Mouse (Mus musculus) embryonic facial prominence, embryonic 11.5 days (tissue): ENCODE measurements around the gene Rhou. TPM values are rescaled to one million over a fixed set of nuclear protein-coding genes. Genes with fewer than 3 reads are reported as not detected.
A peak's percentile ranks its signal among the peaks of the same experiment; 100 is the strongest.

Experiments used
- ATAC-seq: fragments of 200-750 bp; cut with Nextera tagmentation; replicated peaks from 2 replicates; pipeline ENCODE4 v1.8.0; 2017; ENCODE audit warnings: low read depth; ENCODE audit not compliant: insufficient number of reproducible peaks, low FRiP score, low TSS enrichment
- DNase-seq: peaks from one replicate; pipeline ENCODE4 v3.0.0-alpha.2; 2015; ENCODE audit warnings: low spot score
- H3K27ac ChIP-seq: fragments of 300-500 bp; sonication (generic); replicated peaks from 2 replicates; pipeline ENCODE4 v1.5.1; 2014; ENCODE audit warnings: mild to moderate bottlenecking, low read depth, low read length, control low read depth
- H3K27me3 ChIP-seq: fragments of 300-500 bp; sonication (generic); 2 replicates; pipeline ENCODE4 v1.6.1; 2014; ENCODE audit warnings: mild to moderate bottlenecking, low read length, moderate library complexity, mixed read lengths; ENCODE audit not compliant: control insufficient read depth, insufficient read depth
- H3K36me3 ChIP-seq: fragments of 300-500 bp; sonication (generic); replicated peaks from 2 replicates; pipeline ENCODE4 v1.6.1; 2014; ENCODE audit warnings: low read depth, mild to moderate bottlenecking, low read length, moderate library complexity, mixed read lengths; ENCODE audit not compliant: control insufficient read depth, insufficient read depth
- H3K4me1 ChIP-seq: fragments of 300-500 bp; sonication (generic); 2 replicates; pipeline ENCODE4 v1.6.1; 2014; ENCODE audit warnings: low read length, mixed read lengths; ENCODE audit not compliant: control insufficient read depth, insufficient read depth
- H3K4me2 ChIP-seq: fragments of 300-500 bp; sonication (generic); 2 replicates; pipeline ENCODE4 v1.6.1; 2014; ENCODE audit warnings: low read depth, mild to moderate bottlenecking, control low read depth, low read length, moderate library complexity
- H3K4me3 ChIP-seq: fragments of 300-500 bp; sonication (generic); 2 replicates; pipeline ENCODE4 v1.5.1; 2014; ENCODE audit warnings: low read depth, low read length, control low read depth
- H3K9ac ChIP-seq: fragments of 300-500 bp; sonication (generic); replicated peaks from 2 replicates; pipeline ENCODE4 v1.6.1; 2014; ENCODE audit warnings: mild to moderate bottlenecking, control low read depth, low read length
- H3K9me3 ChIP-seq: fragments of 300-500 bp; sonication (generic); replicated peaks from 2 replicates; pipeline ENCODE4 v1.6.1; 2016; ENCODE audit warnings: mild to moderate bottlenecking, low read length, inconsistent platforms, mixed read lengths; ENCODE audit not compliant: control insufficient read depth
- WGBS: fragments of 180-500 bp; shearing (Covaris S2); extraction: QIAGEN DNeasy Blood & Tissue Kit; methylation state at CpG from one replicate; pipeline ENCODE4 v1.1.7; 2014; 5-methylcytosine and 5-hydroxymethylcytosine counted together
- polyA plus RNA-seq: library from polyadenylated mRNA; unstranded; fragments of >200 nt; fragmentation: Nextera tagmentation; extraction: Ambion mirVana; gene quantifications from 2 replicates; pipeline ENCODE4 v1.2.1, GENCODE M21; 2014

The Rhou gene
- polyA plus RNA-seq, 1 experiment from 2014 or later: 11.2 TPM

DNA sequence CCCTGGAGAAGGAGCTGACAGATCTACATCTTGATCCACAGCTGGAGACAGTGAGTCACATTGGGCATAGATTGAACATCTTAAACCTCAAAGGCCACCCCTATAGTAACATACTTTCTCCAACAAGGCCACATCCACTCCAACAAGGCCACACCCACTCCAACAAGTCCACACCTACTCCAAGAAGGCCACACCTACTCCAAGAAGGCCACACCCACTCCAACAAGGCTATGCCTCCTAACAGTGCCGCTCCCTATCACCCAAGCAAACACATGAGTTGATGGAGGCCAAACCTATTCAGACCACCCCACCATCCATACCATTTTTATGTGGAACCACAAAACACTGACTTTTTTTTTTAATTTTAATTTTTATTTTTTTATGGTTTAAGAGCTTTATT, 13.1 kb downstream of the Rhou start:
- no peaks in the 10 kb centered on the region; the same call in 1 of the 2 replicates for H3K4me1 ChIP-seq
- H3K27me3 ChIP-seq: no peaks in the 10 kb centered on the region
- ATAC-seq: no peak
- no peaks in the 10 kb centered on the region for H3K9me3 ChIP-seq
- H3K27ac ChIP-seq: no peak overlapping the region
- no peak overlapping the region for H3K9ac ChIP-seq
- no peak overlapping the region for H3K4me2 ChIP-seq
- H3K4me3 ChIP-seq: no peak overlapping the region
- no peak for DNase-seq
- 84% methylated on average over 1 of the region's 1 CpGs for WGBS
- H3K36me3 ChIP-seq: peaks cover 1% of the 10 kb centered on the region; the same call in 1 of the 2 replicates

- DNase-seq (no peak), ATAC-seq (no peak)
- Histone ChIP-seq H3K9me3 (no peaks in the 10 kb centered on the region), H3K4me2 (no peak overlapping the region), H3K4me1 (no peaks in the 10 kb centered on the region; the same call in 1 of the 2 replicates), H3K27ac (no peak overlapping the region), H3K4me3 (no peak overlapping the region), H3K27me3 (no peaks in the 10 kb centered on the region), H3K9ac (no peak overlapping the region), H3K36me3 (no peaks in the 10 kb centered on the region)
- 55% methylated on average over 4 of the region's 4 CpGs for WGBS
These were observed 15.0 kb downstream of the Rhou start for GRCm38 (mm10) chr8:123668681-123669080.

DNA sequence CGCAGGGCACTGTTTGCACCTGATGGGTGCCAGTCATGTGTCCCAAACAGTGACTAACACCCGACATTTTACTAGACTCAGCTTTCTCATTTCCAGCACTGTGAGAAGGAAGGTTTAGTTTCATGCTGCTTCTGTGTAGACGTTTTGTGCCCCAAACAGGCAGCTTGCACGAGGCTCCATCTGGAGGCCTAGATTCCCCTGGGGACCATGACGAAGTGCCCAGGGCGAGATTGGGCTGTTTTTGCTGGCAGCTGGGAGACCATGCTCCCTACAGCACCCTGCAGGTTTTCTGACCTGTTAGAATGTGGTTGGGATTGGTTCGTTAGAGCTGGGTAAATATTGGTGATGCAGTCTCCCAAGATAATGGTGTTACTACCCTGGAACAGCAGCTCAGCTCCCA, 17.0 kb downstream of the Rhou start:
- no peaks in the 10 kb centered on the region for H3K36me3 ChIP-seq
- 61% methylated on average over 7 of the region's 7 CpGs for WGBS
- no peak overlapping the region for H3K9ac ChIP-seq
- no peak overlapping the region for H3K4me3 ChIP-seq
- no peak overlapping the region for H3K4me2 ChIP-seq
- no peaks in the 10 kb centered on the region for H3K27me3 ChIP-seq
- H3K9me3 ChIP-seq: no peaks in the 10 kb centered on the region
- DNase-seq (no peak), ATAC-seq (no peak)
- no peak overlapping the region for H3K27ac ChIP-seq
- no peaks in the 10 kb centered on the region; the same call in 1 of the 2 replicates for H3K4me1 ChIP-seq

DNA sequence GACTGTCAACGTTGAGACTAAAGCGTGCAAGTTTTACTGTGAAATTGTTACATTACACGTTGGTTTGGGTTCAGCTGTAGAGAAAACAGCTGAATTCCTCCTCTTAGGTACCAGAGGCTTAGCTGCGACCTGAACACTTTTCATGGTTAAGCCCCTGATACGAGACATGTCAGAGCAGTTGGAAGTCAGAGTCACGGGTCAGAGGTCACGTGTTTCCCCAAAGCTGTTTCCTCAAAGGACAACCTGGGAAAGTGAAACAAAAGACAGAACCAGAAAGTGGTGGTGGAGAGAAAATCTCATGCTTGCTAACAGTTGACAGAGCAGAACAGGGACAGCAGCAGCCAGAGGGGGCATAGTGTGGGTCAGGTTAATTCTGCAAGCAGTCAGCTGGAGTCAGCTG, 17.7 kb downstream of the Rhou start:
- 49% methylated on average over 7 of the region's 7 CpGs for WGBS
- Histone ChIP-seq H3K4me1 (no peaks in the 10 kb centered on the region; the same call in 1 of the 2 replicates), H3K27me3 (no peaks in the 10 kb centered on the region), H3K36me3 (no peaks in the 10 kb centered on the region), H3K9ac (no peak overlapping the region), H3K4me2 (no peak overlapping the region), H3K27ac (no peak overlapping the region), H3K4me3 (no peak overlapping the region), H3K9me3 (no peaks in the 10 kb centered on the region)
- DNase-seq: no peak
- ATAC-seq: no peak

DNA sequence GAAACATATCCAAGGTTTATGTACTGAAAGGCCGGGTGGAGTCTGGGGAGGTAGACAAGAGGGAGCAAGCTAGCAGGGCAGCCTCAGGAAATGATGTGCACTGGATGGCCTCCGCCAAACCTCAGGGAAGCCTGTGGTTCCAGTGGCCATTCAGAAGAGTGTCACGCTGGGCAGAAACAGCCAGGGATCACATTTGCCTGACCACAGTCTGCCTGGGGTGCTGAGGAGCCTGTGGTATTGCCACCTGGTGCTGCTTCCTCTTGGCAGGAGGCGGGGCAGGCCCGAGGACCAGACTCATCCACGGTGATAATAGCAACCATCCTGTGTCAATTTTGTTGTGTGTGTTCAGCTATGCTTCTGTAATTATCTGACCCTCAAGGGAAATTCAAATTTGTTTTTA, 18.9 kb downstream of the Rhou start:
- ATAC-seq: no peak
- WGBS: 55% methylated on average over 6 of the region's 6 CpGs
- Histone ChIP-seq H3K27me3 (no peaks in the 10 kb centered on the region), H3K4me1 (no peaks in the 10 kb centered on the region; the same call in 1 of the 2 replicates), H3K9ac (no peak overlapping the region), H3K27ac (no peak overlapping the region), H3K9me3 (no peaks in the 10 kb centered on the region), H3K4me2 (no peak overlapping the region), H3K36me3 (no peaks in the 10 kb centered on the region), H3K4me3 (no peak overlapping the region)
- no peak for DNase-seq

DNA sequence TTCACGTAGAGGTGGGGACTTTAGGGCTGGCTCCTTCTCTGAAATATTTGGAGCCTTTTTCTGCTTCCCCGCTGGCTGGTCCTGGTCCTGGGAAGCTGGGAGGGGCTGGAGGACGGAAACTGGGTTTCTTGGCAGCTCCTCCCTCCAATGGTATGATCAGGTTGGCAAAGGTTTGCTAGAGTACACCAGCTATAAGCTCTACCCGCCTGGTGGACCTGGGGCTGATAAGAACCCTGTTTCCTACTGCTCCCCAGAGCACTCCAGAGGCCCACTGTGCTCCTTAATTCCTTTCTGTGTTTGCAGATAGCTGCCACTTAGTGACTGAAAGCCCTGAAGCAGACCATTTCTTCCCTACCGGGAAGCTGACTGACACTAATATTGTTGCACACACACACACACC, 21.9 kb downstream of the Rhou start:
- ATAC-seq (no peak), DNase-seq (no peak)
- Histone ChIP-seq H3K36me3 (no peaks in the 10 kb centered on the region), H3K4me1 (no peaks in the 10 kb centered on the region; the same call in 1 of the 2 replicates), H3K4me3 (no peak overlapping the region), H3K27ac (no peak overlapping the region), H3K27me3 (no peaks in the 10 kb centered on the region), H3K9ac (peak overlapping the region; percentile 32; the same call in 1 of the 2 replicates), H3K9me3 (no peaks in the 10 kb centered on the region), H3K4me2 (no peak overlapping the region)
- 40% methylated on average over 5 of the region's 5 CpGs for WGBS

- no peak overlapping the region for H3K9ac ChIP-seq
- H3K4me2 ChIP-seq: no peak overlapping the region
- DNase-seq: no peak
- no peak for ATAC-seq
- no peaks in the 10 kb centered on the region for H3K9me3 ChIP-seq
- H3K27me3 ChIP-seq: no peaks in the 10 kb centered on the region
- no peaks in the 10 kb centered on the region for H3K4me1 ChIP-seq
- H3K36me3 ChIP-seq: no peaks in the 10 kb centered on the region
- 86% methylated on average over 4 of the region's 4 CpGs for WGBS
- no peak overlapping the region for H3K4me3 ChIP-seq
- no peak overlapping the region for H3K27ac ChIP-seq
These were observed 24.7 kb downstream of the Rhou start for GRCm38 (mm10) chr8:123678390-123678789.

- Histone ChIP-seq H3K4me2 (peak overlapping the region; percentile 19), H3K4me1 (no peaks in the 10 kb centered on the region), H3K9me3 (no peaks in the 10 kb centered on the region), H3K27me3 (no peaks in the 10 kb centered on the region), H3K9ac (no peak overlapping the region), H3K36me3 (no peaks in the 10 kb centered on the region), H3K27ac (no peak overlapping the region), H3K4me3 (no peak overlapping the region)
- 21% methylated on average over 18 of the region's 18 CpGs for WGBS
- DNase-seq (peak; percentile 83), ATAC-seq (peak; percentile 72)
These were observed 28.5 kb downstream of the Rhou start for GRCm38 (mm10) chr8:123682073-123682761.
